ENCODE assay signal across 9 mouse cellular contexts in the genomic region with DNA sequence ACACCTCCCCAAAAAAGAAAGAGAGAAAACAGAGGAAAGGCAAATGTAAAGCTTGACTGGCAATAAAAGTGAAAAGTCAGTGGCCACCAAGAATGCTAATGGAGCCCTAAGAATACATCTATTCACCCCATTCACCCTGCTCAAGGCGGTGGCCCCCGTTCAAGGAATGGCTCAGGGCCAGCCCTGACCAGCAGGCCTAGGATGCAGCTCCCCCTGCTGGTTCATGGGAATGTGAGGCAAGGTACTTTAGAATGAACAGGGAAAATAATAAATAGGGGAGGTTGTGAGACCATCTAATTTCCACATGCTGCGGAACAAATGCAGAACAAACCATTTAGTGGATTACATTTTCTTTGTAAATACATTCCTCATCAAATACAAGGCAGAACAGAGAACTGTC. TPM values are rescaled to one million over a fixed set of nuclear protein-coding genes. Genes with fewer than 3 reads are reported as not detected.
DNase-seq lines count a peak whose midpoint lies in the region; ATAC-seq and TF ChIP-seq lines count a peak whose summit lies in the region.
"Had no signal": no experiment of that assay in that cellular context is flagged by ENCODE, and none has a peak within 500 bp of the region (broad histone marks: within the 10 kb centered on the region; RNA-seq: fewer than 3 reads in every experiment).

No protein-coding gene starts in this region.

- peaks cover 2% of the 10 kb centered on the region for H3K79me3 ChIP-seq in C2C12 (ENCODE audit: low read depth)

- H3K27ac ChIP-seq in kidney, embryonic 14.5 days (ENCODE audit: low read depth, low read length), result peak overlapping the region; percentile 24; the same call in 1 of the 2 replicates
- H3K27ac ChIP-seq: limb, embryonic 12.5 days had no signal

- no peaks in the 10 kb centered on the region for H3K27me3 ChIP-seq in C2C12 (ENCODE audit: control insufficient read depth, insufficient read depth, insufficient read length)
- H3K27me3 ChIP-seq in kidney, embryonic 14.5 days (ENCODE audit: control insufficient read depth, insufficient read depth, low read length), result no peaks in the 10 kb centered on the region
- H3K27me3 ChIP-seq: limb, embryonic 12.5 days had no signal

- H3K36me3 ChIP-seq in C2C12 (ENCODE audit: control insufficient read depth, insufficient read depth), result peaks cover 83% of the 10 kb centered on the region
- peaks cover 99% of the 10 kb centered on the region for H3K36me3 ChIP-seq in kidney, embryonic 14.5 days (ENCODE audit: control insufficient read depth, insufficient read depth, low read length)

- no peaks in the 10 kb centered on the region for H3K9me3 ChIP-seq in kidney, embryonic 14.5 days (ENCODE audit: control insufficient read depth, low read length)
- H3K9me3 ChIP-seq: limb, embryonic 12.5 days had no signal

- WGBS in kidney, embryonic 14.5 days, result 38% methylated on average over 3 of the region's 3 CpGs
- 32% methylated on average over 3 of the region's 3 CpGs for WGBS in lung, adult 2 months

- no peak for TF ChIP-seq POLR2A in lung, adult 2 months (IDR thresholded peaks at IDR 0.05; ENCODE audit: borderline replicate concordance, extremely low read depth, low read depth, low read length)

- no peak; the same call in 1 of the 2 replicates for ATAC-seq in kidney, embryonic 14.5 days (ENCODE audit: low FRiP score, low TSS enrichment)
- ATAC-seq in inflammation-experienced regulatory T-cells, adult 6 months, result no peak

- 0 out of 2 replicates have a peak, but pooled peaks cover 3% of the 10 kb centered on the region for H3K4me1 ChIP-seq in kidney, embryonic 14.5 days (ENCODE audit: control insufficient read depth, insufficient read depth, low read length)
- H3K4me1 ChIP-seq in lung, adult 2 months (ENCODE audit: control insufficient read depth, insufficient read depth, low read length), result no peaks in the 10 kb centered on the region

- peak; percentile 43 for TF ChIP-seq CTCF in C2C12 (IDR thresholded peaks at IDR 0.05; ENCODE audit: control insufficient read depth, insufficient read depth, insufficient read length)
- peak; percentile 74 for TF ChIP-seq CTCF in lung, adult 2 months (IDR thresholded peaks at IDR 0.05; ENCODE audit: insufficient read depth, low read length)

- intact Hi-C loops in gastrocnemius, postnatal 14 days (cut with DNase I; ENCODE audit: low total_unique reads), result loop anchor here (5.0 to 10.0 kb wide), 2 partner anchors 65 to 132 kb away; no protein-coding TSS in a partner anchor

- H3K9ac ChIP-seq in kidney, embryonic 14.5 days (ENCODE audit: low read depth, low read length), result no peak overlapping the region
- H3K9ac ChIP-seq: limb, embryonic 12.5 days had no signal

- H3K4me2 ChIP-seq in kidney, embryonic 14.5 days (replicated peaks; ENCODE audit: low read depth, low read length), result no peak overlapping the region
- H3K4me2 ChIP-seq: limb, embryonic 12.5 days had no signal

- no peak overlapping the region for H3ac ChIP-seq in C2C12 (ENCODE audit: control insufficient read depth, insufficient read length, low read depth)

- peak; percentile 62 for DNase-seq in 3T3-L1 (ENCODE audit: low read depth, low spot score)
- DNase-seq in cerebellum, adult 11-12 months, result peak; percentile 48
- DNase-seq in gastrocnemius, postnatal 14 days, result peak; percentile 84
- peak; percentile 61 for DNase-seq in lung, adult 2 months
- peak; percentile 27 for DNase-seq in retina, postnatal 7 days (ENCODE audit: low read depth, low spot score)

- no peak overlapping the region for H3K4me3 ChIP-seq in C2C12 (ENCODE audit: insufficient read depth, poor library complexity, severe bottlenecking)
- no peak overlapping the region for H3K4me3 ChIP-seq in kidney, embryonic 14.5 days (ENCODE audit: low read length)
- H3K4me3 ChIP-seq in lung, adult 2 months (replicated peaks; ENCODE audit: extremely low read depth, low read depth, low read length), result no peak overlapping the region
- H3K4me3 ChIP-seq: limb, embryonic 12.5 days had no signal

- H3K79me2 ChIP-seq in C2C12 (ENCODE audit: control insufficient read depth, insufficient read depth), result peaks cover 17% of the 10 kb centered on the region

TF ChIP-seq in C2C12, 6 proteins besides CTCF, POLR2A, EP300 and RAD21:
- TF ChIP-seq CEBPB (IDR thresholded peaks at IDR 0.05; ENCODE audit: low read depth) (no peak), MYOG (IDR thresholded peaks at IDR 0.05; ENCODE audit: control insufficient read depth, extremely low read depth, insufficient read length) (no peak), MYOD1 (IDR thresholded peaks at IDR 0.05; ENCODE audit: control insufficient read depth, insufficient read length, low read depth) (no peak), USF1 (IDR thresholded peaks at IDR 0.05; ENCODE audit: low read depth) (no peak), FOSL1 (IDR thresholded peaks at IDR 0.05; ENCODE audit: insufficient read depth, low read length, poor library complexity, severe bottlenecking) (no peak), MAX (IDR thresholded peaks at IDR 0.05) (no peak)

RNA-seq across cellular contexts. Expression of a gene that starts 20.4 kb away (rescaled TPM):
- 0.12 TPM for polyA plus RNA-seq in C2C12 (2012; fragmentation: generic; extraction: Trizol)
- under 1 TPM in 1 of 2 experiments, not detected in 1; 0.18 TPM for total RNA-seq in gastrocnemius, postnatal 14 days (2021)
- polyA plus RNA-seq in kidney, embryonic 14.5 days (2014; fragmentation: Nextera tagmentation; extraction: Ambion mirVana), result 0.10 TPM in 1 of 2 replicates, not detected in the other
- 3.3 and 16.6 TPM in 2 replicates for polyA plus RNA-seq in lung, adult 2 months (2012; rRNA removed)
- under 1 TPM in 2 of 3 experiments, not detected in 1; 0.15 to 0.23 TPM for polyA plus RNA-seq in inflammation-experienced regulatory T-cells, adult 6 months (2017; shearing (Covaris generic))
- polyA plus RNA-seq: limb, embryonic 12.5 days had no signal

RNA-seq across cellular contexts. Expression of a gene that starts 43.1 kb away (rescaled TPM):
- polyA plus RNA-seq in C2C12 (2012; fragmentation: generic; extraction: Trizol), result 14.8 TPM
- 10 to 100 TPM; 28.5 to 34.6 TPM for total RNA-seq in gastrocnemius, postnatal 14 days (2021)
- polyA plus RNA-seq in kidney, embryonic 14.5 days (2014; fragmentation: Nextera tagmentation; extraction: Ambion mirVana), result 15.9 and 16.9 TPM in 2 replicates
- 98.6 and 107 TPM in 2 replicates for polyA plus RNA-seq in lung, adult 2 months (2012; rRNA removed)
- not detected for polyA plus RNA-seq in inflammation-experienced regulatory T-cells, adult 6 months (2017; shearing (Covaris generic))

Comparison
In these comparisons a context has a peak if more than half of its experiments do, and no peak if none do; other contexts are left out.
1. DNase-seq: peak in every context shown above with its lines; median percentile 84 in gastrocnemius, postnatal 14 days; 62 in 3T3-L1; 61 in lung, adult 2 months; 48 in cerebellum, adult 11-12 months; 27 in retina, postnatal 7 days.
2. RNA of a gene that starts 43.1 kb away (polyA plus RNA-seq): 98.6 to 107 TPM in lung, adult 2 months, 15.9 to 16.9 TPM in kidney, embryonic 14.5 days and 14.8 TPM in C2C12 (single experiment); not detected in inflammation-experienced regulatory T-cells, adult 6 months; every median in the first group is over 10 times any median in the second.